ENCODE assay signal across 11 mouse cellular contexts in genomic region chrX:11800400-11800941, GRCm38 (mm10).
DNase-seq lines count a peak whose midpoint lies in the region; ATAC-seq and TF ChIP-seq lines count a peak whose summit lies in the region.
"Had no signal": no experiment of that assay in that cellular context is flagged by ENCODE, and none has a peak within 500 bp of the region (broad histone marks: within the 10 kb centered on the region; RNA-seq: fewer than 3 reads in every experiment).

No protein-coding gene starts in this region.

- no peaks in the 10 kb centered on the region for H3K9me3 ChIP-seq in forebrain, embryonic 12.5 days
- H3K9me3 ChIP-seq in forebrain, embryonic 11.5 days (ENCODE audit: control insufficient read depth, low read length): no peaks in the 10 kb centered on the region
- H3K9me3 ChIP-seq: heart, embryonic 15.5 days; limb, embryonic 12.5 days had no signal

- no peaks in the 10 kb centered on the region for H3K36me3 ChIP-seq in forebrain, embryonic 12.5 days (replicated peaks)
- H3K36me3 ChIP-seq in forebrain, embryonic 11.5 days (ENCODE audit: control insufficient read depth, insufficient read depth, low read length): no peaks in the 10 kb centered on the region
- H3K36me3 ChIP-seq: heart, embryonic 15.5 days; limb, embryonic 12.5 days had no signal

- 78% methylated on average over 16 of the region's 16 CpGs for WGBS in forebrain, embryonic 12.5 days
- WGBS in forebrain, embryonic 11.5 days: 82% methylated on average over 16 of the region's 16 CpGs
- 17% methylated on average over 16 of the region's 16 CpGs for WGBS in cerebellum, adult 2 months

- intact Hi-C loops in left cerebral cortex, postnatal 36 days (cut with DNase I): loop anchor here (5.0 to 10.0 kb wide), 3 partner anchors 136 to 354 kb away; no protein-coding TSS in a partner anchor

- H3K4me2 ChIP-seq in forebrain, embryonic 12.5 days: no peak overlapping the region
- H3K4me2 ChIP-seq in forebrain, embryonic 11.5 days (ENCODE audit: low read depth, low read length, severe bottlenecking): no peak overlapping the region
- H3K4me2 ChIP-seq: heart, embryonic 15.5 days; limb, embryonic 12.5 days had no signal

- H3K9ac ChIP-seq in forebrain, embryonic 12.5 days: no peak overlapping the region
- H3K9ac ChIP-seq in forebrain, embryonic 11.5 days (ENCODE audit: low read length): no peak overlapping the region
- H3K9ac ChIP-seq: heart, embryonic 15.5 days; limb, embryonic 12.5 days had no signal

- no peak overlapping the region for H3K4me3 ChIP-seq in forebrain, embryonic 12.5 days (replicated peaks)
- H3K4me3 ChIP-seq in forebrain, embryonic 11.5 days (ENCODE audit: low read depth, low read length): no peak overlapping the region
- peak overlapping the region; percentile 42 for H3K4me3 ChIP-seq in cerebellum, adult 2 months (replicated peaks; ENCODE audit: insufficient read depth, low read depth, low read length)
- H3K4me3 ChIP-seq: heart, embryonic 15.5 days; limb, embryonic 12.5 days had no signal

- H3K4me1 ChIP-seq in forebrain, embryonic 12.5 days: peaks cover 28% of the 10 kb centered on the region
- peaks cover 5% of the 10 kb centered on the region for H3K4me1 ChIP-seq in forebrain, embryonic 11.5 days (replicated peaks; ENCODE audit: control insufficient read depth, insufficient read depth, low read length)
- H3K4me1 ChIP-seq in cerebellum, adult 2 months (ENCODE audit: control insufficient read depth, insufficient read depth, low read length): peaks cover 19% of the 10 kb centered on the region

- peak; percentile 15; the same call in 1 of the 2 replicates for ATAC-seq in forebrain, embryonic 12.5 days (ENCODE audit: low FRiP score)
- ATAC-seq in forebrain, embryonic 11.5 days (replicated peaks; ENCODE audit: low FRiP score): no peak

- H3K27me3 ChIP-seq in forebrain, embryonic 12.5 days: peaks cover 80% of the 10 kb centered on the region
- peaks cover 26% of the 10 kb centered on the region for H3K27me3 ChIP-seq in forebrain, embryonic 11.5 days (ENCODE audit: control insufficient read depth, insufficient read depth, low read length)
- H3K27me3 ChIP-seq in cerebellum, adult 2 months (ENCODE audit: control insufficient read depth, insufficient read depth, low read length): no peaks in the 10 kb centered on the region

- H3K27ac ChIP-seq in forebrain, embryonic 12.5 days: no peak overlapping the region
- H3K27ac ChIP-seq in forebrain, embryonic 11.5 days (ENCODE audit: low read depth, low read length): no peak overlapping the region
- no peak overlapping the region for H3K27ac ChIP-seq in cerebellum, adult 2 months (ENCODE audit: insufficient read depth, low read length)
- H3K27ac ChIP-seq: heart, embryonic 15.5 days; limb, embryonic 12.5 days had no signal

- TF ChIP-seq POLR2A in cerebellum, adult 2 months (IDR thresholded peaks at IDR 0.05; ENCODE audit: borderline replicate concordance, insufficient read depth, low read length): no peak

- TF ChIP-seq CTCF in cerebellum, adult 2 months (IDR thresholded peaks at IDR 0.05; ENCODE audit: borderline replicate concordance, insufficient read depth, low read depth, low read length): no peak

- DNase-seq in forebrain, embryonic 11.5 days (ENCODE audit: low spot score): no peak
- peak; percentile 81 to 87 for DNase-seq in cerebellum, adult 2 months
- DNase-seq in gastrocnemius, postnatal 10 days: peak; percentile 12
- DNase-seq in left cerebral cortex, postnatal 36 days (ENCODE audit: low spot score in 2 of 2): peak; percentile 65 to 74
- DNase-seq in kidney, postnatal 36 days: no peak
- no peak for DNase-seq in kidney, postnatal 10 days
- DNase-seq in c-Kit-positive CD71-positive TER-119-positive erythroid progenitor cells, embryonic 14.5 days (ENCODE audit: low spot score): no peak
- DNase-seq: lung, postnatal 10 days had no signal

Comparison
In these comparisons a context has a peak if more than half of its experiments do, and no peak if none do; other contexts are left out.
1. DNase-seq: peak in cerebellum, adult 2 months (2 of 2), gastrocnemius, postnatal 10 days (single experiment) and left cerebral cortex, postnatal 36 days (2 of 2); none in forebrain, embryonic 11.5 days (single experiment), kidney, postnatal 36 days (0 of 2), kidney, postnatal 10 days (single experiment) and c-Kit-positive CD71-positive TER-119-positive erythroid progenitor cells, embryonic 14.5 days (single experiment).